Mouse (Mus musculus): ENCODE data around the gene Rad51d.

DNA sequence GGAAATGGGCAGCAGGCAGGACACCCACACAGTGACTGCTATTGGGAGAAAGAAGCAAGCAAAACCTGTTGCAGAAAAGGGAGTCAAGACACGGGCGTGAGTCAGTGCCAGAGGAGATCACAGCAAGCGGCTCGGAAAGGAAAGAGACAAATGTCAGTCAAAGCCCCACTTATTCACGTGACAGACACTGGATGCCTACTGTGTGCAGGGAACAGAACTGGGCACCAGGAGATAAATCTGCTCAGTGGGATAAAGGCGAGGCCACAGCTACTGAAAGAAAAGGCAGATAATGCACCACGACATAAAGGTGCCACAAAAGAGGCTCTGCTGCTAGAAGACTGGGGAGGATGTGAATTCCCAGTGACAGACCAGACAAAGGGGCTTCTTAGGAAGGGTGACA lies 52.6 kb downstream of the Rad51d start:
- TF ChIP-seq POLR2A (IDR thresholded peaks at IDR 0.05; ENCODE audit: insufficient read length, low read depth): no peak
- no peak for TF ChIP-seq MAX (IDR thresholded peaks at IDR 0.05; ENCODE audit: low read depth)
- TF ChIP-seq MYOD1 (IDR thresholded peaks at IDR 0.05; ENCODE audit: control insufficient read depth in 1 of 3, insufficient read length in 2 of 3, low read depth in 2 of 3): no peak
- TF ChIP-seq POLR2AphosphoS2 (IDR thresholded peaks at IDR 0.05; ENCODE audit: insufficient read length, low read depth): no peak
- no peak for TF ChIP-seq E2F4 (IDR thresholded peaks at IDR 0.05; ENCODE audit: insufficient read depth)
- TF ChIP-seq CEBPB (IDR thresholded peaks at IDR 0.05; ENCODE audit: insufficient read depth, poor library complexity, severe bottlenecking): no peak

All from myocyte (in vitro differentiated cells).